Mouse (Mus musculus): ENCODE measurements at regions not wholly inside any gene's neighbourhood (a gene's known extent, or its start where the extent isn't known, plus 50 kb on each side); places are given as distances from the start of the nearest gene placed in this dataset.
A peak's percentile ranks its signal among the peaks of the same experiment; 100 is the strongest.

DNA sequence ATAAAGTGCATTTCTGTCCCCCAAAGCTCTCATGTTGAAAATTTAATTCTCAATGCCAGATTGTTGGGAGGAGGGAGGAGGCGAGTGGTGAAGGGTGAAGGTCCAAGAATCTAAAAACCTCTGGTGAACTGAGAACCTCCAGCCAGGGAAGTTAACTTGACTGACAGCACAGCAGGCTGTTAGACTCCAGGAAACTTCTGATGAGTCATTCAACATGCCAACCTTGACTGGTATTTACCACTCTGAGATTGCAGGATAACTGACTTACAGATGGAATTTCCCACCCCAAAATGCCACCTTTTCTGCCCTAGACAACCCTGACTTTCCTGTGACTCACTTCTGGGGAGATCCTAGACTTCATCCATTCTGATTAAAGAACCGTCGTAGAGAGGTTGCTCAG is 58.6 kb upstream of the Prdm8 start:
- no peak for DNase-seq (ENCODE audit: low spot score)

DNA sequence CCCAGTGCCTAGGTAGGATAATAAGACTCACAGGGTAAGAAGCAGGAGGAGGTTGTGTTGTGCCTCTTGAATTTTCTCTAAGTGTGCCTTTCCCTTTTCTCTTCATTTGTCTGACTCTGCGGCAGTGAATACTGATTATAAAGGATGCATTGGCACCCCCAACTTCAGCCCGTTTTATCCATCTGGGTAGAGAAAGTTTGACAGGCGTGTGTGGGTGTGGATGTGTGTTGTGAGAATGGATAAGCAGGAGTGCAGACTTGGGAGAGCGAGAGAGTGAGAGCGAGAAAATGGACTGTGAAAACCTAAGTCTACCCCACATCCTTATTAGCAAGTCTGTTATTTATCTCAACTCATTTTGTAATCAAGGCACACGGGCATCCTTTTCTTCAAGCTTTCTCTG is 60.7 kb upstream of the Prdm8 start:
- DNase-seq (ENCODE audit: low spot score) = peak; percentile 44

DNA sequence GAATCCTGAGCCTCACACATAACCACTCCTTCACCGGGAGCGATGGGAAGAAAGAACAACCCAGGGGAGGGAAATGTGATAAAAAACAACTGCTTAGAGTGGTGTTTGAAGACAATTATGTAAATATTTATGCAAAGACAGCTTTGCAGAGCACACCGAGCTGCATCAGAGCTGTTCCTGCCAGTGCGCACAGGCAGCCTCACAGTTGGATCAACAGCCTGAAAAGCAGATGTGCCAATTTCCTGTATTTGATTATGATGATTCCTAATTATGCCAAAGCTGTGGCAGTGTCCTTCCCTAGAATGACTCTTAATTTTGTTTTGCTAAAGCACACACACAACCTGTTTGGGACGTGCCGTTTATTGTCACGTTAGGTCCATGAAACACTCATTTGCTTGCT is 52.6 kb upstream of the Antxr2 start:
- no peak for DNase-seq (ENCODE audit: low spot score)

DNA sequence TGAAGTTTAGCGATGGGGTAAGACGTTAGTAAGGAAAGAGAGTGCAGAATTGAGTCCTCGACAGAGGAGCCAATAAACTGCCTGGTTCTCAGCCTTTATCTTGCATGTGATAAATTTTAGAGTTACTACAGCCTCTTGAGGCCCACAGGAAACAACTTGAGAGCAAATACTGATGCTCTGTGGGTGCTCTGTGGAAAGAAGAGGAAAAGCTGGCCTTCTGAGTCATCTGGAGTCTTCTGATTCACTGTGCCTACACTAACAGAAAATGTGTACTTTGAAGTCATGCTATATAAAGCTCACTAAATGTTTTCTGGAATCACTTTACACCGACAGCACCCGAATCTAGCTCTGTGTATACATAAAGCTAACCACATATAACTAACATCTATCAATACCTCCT is 50.4 kb upstream of the Antxr2 start:
- DNase-seq (ENCODE audit: low spot score) = no peak

Measured in layer of hippocampus, adult 9-10 months (tissue).